Mouse (Mus musculus) myocyte (in vitro differentiated cells): ENCODE data around the gene Sirt3.

Source experiments
- CEBPB ChIP-seq: IDR thresholded peaks from 2 replicates; pipeline ENCODE4 v1.6.1; 2011; ENCODE audit warnings: mild to moderate bottlenecking, moderate library complexity; ENCODE audit not compliant: poor library complexity, insufficient read depth, severe bottlenecking
- E2F4 ChIP-seq: IDR thresholded peaks from one replicate; pipeline ENCODE4 v1.6.1; 2011; ENCODE audit warnings: mild to moderate bottlenecking, control low read depth, moderate library complexity; ENCODE audit not compliant: insufficient read depth
- MAX ChIP-seq: IDR thresholded peaks from one replicate; pipeline ENCODE4 v1.6.1; 2011; ENCODE audit warnings: low read depth, mild to moderate bottlenecking, control low read depth
- MYOD1 ChIP-seq, 3 experiments: IDR thresholded peaks; one replicate each; pipeline ENCODE4 v1.6.1; 2011; ENCODE audit warnings: control low read depth in 2 of 3, low read depth in 2 of 3, mild to moderate bottlenecking in 2 of 3, moderate library complexity in 1 of 3; ENCODE audit not compliant: insufficient read length in 2 of 3, control insufficient read depth in 1 of 3
- MYOG ChIP-seq, 3 experiments: IDR thresholded peaks; one replicate each; pipeline ENCODE4 v1.6.1; 2011; ENCODE audit warnings: control low read depth in 2 of 3, low read depth in 2 of 3, mild to moderate bottlenecking in 2 of 3; ENCODE audit not compliant: insufficient read length in 2 of 3, control insufficient read depth in 1 of 3, insufficient read depth in 1 of 3
- POLR2A ChIP-seq: IDR thresholded peaks from one replicate; pipeline ENCODE4 v1.6.1; 2011; ENCODE audit warnings: low read depth, mild to moderate bottlenecking, control low read depth, moderate library complexity; ENCODE audit not compliant: insufficient read length
- POLR2AphosphoS2 ChIP-seq: IDR thresholded peaks from one replicate; pipeline ENCODE4 v1.6.1; 2011; ENCODE audit warnings: low read depth, control low read depth; ENCODE audit not compliant: insufficient read length
- REST ChIP-seq: IDR thresholded peaks from one replicate; pipeline ENCODE4 v1.6.1; 2011; ENCODE audit warnings: mild to moderate bottlenecking, control low read depth, moderate library complexity; ENCODE audit not compliant: insufficient read depth, insufficient read length
- SRF ChIP-seq: IDR thresholded peaks from one replicate; pipeline ENCODE4 v1.6.1; 2011; ENCODE audit warnings: low read depth; ENCODE audit not compliant: control insufficient read depth, insufficient read length
- TCF12 ChIP-seq: IDR thresholded peaks from one replicate; pipeline ENCODE4 v1.6.1; 2011; ENCODE audit warnings: mild to moderate bottlenecking, control low read depth; ENCODE audit not compliant: poor library complexity, insufficient read depth, severe bottlenecking
- TCF3 ChIP-seq: IDR thresholded peaks from one replicate; pipeline ENCODE4 v1.6.1; 2011; ENCODE audit warnings: low read depth, control low read depth; ENCODE audit not compliant: insufficient read length
- USF1 ChIP-seq: IDR thresholded peaks from one replicate; pipeline ENCODE4 v1.6.1; 2011; ENCODE audit warnings: low read depth, mild to moderate bottlenecking, control low read depth, moderate library complexity

DNA sequence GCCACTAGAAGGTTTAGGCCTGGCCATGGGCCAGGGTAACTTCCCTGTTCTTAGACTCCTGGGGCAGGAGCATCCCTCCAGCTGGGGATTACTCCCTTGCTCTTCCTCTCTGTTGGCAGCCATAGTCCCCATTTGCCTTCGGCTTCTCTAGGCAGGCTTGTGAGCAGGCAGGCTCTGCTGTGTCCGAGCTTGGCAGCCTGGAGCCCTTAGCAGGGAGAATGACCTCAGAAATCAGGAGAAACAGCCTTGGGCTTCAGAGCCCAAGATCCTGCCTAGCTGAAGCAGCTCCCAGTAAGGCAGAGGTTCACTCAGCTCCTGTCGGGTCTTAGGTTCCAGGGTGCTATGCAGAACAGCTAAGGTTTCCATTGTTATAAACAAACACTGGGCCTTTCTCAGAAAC, 17.0 kb upstream of the Sirt3 start:
- TF ChIP-seq TCF12 (no peak), POLR2AphosphoS2 (no peak), MYOD1 (IDR thresholded peaks at IDR 0.05; ENCODE audit: control insufficient read depth in 1 of 3, insufficient read length in 2 of 3, low read depth in 2 of 3) (no peak), USF1 (no peak), MAX (no peak), SRF (no peak), E2F4 (no peak), POLR2A (no peak), CEBPB (no peak), REST (no peak), MYOG (IDR thresholded peaks at IDR 0.05; ENCODE audit: control insufficient read depth in 1 of 3, insufficient read depth in 1 of 3, insufficient read length in 2 of 3, low read depth in 2 of 3) (no peak), TCF3 (no peak)
